Mouse (Mus musculus) frontal cortex, postnatal 10 days (tissue): ENCODE measurements at regions not wholly inside any gene's neighbourhood (a gene's known extent, or its start where the extent isn't known, plus 50 kb on each side); places are given as distances from the start of the nearest gene placed in this dataset.

Source experiments
- DNase-seq, 2 experiments: peaks; one replicate each; pipeline ENCODE4 v3.0.0; 2022; ENCODE audit warnings: low spot score in 2 of 2, mixed read lengths in 1 of 2

DNA sequence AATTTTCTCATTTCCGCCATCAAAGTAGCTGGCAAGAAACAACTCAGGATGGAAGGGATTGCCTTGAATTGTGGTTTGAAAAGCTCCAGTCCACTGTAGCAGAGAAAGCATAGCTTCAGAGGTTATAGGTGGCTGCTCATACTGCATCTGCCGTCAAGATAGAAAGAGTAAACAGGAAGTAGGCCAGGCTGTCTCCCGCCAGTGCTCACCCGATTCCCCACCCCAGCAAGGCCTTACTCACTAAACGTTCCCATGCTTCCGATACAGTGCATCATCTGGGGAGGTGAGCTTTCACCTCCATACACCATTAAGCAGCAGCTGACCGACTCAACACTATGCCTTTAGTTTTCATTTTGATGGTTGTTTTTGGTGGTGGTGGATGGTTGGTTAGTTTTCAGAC lies 119.3 kb upstream of the Btg1 start:
- no peak for DNase-seq

DNA sequence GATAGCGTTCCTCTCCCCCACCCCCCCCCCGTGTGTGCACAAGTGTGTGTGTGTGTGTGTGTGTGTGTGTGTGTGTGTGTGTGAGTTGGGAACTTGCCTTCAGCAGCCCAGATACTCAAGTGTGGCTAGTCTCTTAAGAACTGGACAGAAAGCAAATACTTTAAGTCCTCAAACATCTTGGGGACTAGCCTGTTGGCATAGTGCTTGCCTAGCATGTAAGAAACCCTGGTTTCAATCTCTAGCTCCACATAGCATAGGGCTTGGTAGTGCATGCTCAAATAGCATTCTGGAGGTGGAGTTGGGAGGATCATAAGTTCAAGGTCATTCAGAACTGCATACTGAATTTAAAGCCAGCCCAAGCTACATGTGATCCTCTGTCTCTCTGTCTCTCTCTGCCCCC lies 117.5 kb upstream of the Btg1 start:
- DNase-seq, result no peak

DNA sequence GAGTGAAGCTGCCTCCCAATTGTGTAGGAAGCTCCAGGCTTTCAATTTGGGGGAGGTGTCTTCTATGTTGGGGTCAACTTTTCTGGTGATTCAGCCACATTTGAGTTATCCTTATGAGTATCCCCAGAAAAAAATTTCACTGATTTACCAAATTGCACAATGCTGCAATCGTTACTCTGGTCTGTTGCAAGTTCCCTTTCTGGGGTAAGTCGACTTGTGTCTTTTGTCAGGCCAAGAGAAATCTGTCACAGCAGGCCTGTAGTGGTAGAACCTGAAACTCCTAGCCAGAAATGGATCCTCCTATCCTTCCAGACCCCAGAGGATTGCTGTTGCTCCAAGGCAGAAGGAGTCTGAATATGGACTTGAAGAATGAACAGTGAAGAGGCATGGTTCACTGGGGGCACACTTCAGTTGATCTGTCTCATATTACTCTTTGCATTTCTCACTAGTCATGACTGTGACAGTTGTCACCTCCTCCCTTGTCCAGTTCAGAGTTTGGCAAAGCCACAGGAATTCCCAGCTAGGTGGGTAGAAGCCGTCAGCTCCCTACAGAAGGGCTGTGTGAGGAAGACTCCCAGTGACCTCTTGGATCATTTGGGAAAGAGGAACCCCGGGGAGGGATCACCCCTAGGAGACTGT lies 114.6 kb upstream of the Btg1 start:
- no peak for DNase-seq

DNA sequence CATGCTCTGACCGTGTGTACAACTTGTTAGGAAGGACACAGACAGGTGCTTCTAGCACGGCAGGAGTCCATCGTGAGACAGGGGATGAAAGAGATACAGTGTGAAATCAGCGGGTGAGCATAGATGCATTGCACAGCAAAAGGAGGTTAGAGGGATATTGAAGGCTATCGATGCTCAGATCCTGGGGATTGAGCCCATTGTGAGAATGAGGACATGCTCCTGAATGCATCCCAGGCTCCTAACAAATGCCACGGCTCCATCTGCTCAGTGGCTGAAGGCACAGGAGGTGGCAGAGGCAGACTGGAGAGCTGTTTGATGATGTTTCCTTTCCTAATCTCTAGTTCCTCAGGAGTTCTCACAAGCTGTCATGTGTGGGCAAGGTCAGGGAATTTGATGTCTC lies 114.1 kb upstream of the Btg1 start:
- DNase-seq, result no peak

DNA sequence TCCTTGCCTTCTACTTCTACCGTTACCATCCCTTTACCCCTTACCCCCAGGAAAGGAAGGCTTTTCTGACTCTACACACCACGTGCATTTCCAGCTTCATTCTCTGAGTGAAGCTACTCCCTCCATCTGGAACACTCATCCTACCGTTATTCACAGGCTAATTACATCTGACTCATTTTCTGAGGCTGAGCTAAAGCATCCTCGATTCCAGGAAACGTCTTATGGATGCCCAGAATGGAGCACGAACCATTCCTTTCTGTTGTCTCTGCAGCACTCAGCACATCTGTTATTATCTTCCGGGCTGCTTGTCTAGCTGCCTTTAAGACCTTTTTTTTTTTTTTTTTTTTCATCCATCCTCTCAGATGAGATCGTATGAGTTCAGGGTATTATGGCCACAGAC lies 112.5 kb upstream of the Btg1 start:
- no peak for DNase-seq

DNA sequence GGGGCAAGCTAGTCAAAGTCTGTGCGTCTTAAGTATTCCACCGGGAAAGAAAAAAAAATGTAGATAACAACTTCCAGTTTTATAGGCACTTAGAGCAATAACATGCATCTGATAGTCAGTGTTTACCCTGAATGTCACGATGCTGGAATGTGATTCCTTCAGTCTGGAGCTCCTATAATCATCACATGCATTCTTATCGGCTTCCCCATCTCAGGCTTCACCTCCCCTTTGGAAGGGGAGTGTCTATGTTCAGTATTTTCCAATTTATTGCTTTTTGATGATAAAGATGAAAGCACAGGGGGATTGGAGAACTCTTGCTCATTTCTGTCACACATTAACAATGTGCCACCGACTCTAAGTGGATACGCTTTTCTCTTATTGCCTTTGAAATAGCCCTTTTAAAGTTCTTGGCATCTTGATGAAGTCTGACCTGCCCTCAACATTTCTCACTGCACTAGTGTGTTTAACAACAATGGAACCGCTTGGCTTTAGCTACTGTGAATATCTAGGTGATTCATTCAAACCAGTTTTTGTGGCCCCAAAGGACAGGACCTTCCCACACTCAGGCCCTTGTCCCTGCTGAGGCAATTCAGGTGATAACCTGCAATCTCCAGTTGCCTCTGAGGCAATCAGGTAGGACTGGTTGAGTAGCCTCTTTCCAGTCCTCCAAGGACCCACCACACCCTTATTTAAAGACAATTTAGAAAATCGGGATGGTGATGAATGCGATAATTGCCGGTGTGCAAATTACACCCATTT lies 101.5 kb upstream of the Btg1 start:
- DNase-seq, result no peak

DNA sequence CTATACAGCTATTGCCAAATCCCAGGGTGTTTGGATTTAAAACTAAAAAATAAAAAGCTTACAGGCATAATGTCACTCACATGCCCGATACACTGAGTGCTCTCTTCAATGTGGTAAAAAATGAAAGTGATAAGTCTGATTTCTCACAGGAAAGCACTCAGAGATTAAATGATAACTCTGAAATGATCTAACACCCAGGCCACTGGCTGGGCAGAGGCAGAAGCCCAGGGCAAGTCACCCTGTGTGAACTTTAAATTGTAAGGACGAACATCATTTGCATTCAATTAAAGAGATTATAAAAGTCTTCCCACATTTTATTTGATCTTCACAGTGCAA lies 100.9 kb upstream of the Btg1 start:
- no peak for DNase-seq

DNA sequence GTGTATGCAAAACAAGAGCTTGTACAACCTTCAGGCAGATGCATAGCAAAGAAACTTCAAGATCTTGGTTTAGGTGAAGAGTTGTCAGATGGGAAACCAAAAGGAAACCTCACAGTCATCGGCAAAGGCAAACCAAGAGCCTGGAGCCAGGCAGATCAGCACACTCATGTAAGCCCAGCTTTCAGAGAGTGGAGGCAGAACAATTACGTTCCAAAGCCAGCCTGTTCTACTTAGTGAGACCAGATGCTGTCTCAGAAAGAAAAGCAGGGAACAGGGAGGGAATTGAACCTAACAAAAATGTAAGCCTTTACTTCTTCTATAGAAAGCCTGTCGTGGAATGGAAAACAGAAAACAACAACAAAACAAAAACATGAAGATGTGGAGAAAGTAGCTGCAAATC lies 97.4 kb upstream of the Btg1 start:
- no peak for DNase-seq

DNA sequence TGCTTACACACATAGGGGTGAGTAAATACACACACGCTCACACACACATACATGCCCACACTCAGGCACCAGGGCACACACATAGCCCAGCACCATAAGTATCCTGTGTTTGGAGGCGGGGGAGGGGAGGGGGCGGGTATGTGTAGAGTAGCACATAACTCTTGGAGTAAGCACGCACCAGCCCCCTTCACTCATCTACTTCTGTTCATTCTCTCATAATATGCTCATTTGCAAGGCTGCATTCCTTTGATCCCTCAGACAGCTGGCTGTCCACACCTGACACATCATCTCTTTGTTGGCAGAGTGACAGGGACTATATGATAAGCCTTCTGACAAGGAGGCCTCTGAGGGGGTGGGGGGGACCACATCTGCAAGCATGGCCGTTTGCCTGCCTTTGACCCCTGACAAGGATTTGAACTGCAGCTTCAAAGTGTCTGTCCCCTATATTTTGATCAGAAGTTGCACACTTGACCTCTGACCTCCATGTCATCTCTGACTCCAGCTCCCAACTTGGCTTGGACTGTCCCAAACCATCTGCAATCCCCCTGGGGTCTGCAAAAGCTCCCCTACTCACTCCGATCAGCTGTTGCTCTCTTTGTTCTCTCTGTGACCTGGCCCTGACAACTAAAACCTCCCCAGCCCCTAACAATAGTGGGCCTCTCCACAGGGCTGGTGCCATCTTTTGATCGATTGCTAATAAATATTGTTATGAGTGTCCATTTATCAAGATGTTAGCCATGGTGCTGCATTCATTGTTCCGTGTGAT lies 95.6 kb upstream of the Btg1 start:
- no peak for DNase-seq

DNA sequence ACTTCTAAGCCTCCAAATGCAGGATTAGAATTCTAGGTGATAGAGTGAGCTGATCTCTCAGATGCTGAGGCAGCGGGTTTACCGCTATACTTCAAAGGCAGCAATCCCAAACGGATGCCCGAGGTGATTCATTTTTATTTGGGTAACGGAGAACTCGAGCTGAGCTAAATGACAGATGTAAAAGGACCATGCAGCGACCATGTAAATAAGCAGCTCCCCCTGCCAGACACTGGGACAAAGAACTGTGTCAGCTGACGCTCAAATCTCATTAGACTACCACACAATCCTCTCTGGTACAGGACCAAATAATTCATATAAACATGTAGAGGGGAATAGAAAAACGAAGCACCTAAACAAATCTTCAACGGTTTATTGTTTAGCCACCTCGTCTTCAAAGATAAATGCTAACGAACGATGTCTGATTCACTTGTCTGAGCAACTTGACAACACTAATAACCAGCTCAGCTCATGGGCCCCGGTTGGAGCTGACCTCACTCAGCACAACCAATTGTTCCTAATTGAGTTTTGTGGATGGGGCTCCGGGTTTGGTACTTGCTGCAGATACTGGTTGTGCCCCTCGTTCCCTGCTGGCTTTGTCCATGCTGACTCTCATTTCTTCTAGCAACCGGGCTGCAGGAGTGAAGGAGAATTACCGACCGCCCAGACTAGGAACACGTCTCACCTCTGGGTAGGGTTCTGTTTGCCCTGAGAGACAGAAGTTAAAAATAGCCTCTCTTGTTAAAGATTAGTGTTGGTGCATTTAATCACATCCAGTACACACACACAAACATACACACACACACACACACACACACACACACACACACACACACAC lies 92.6 kb upstream of the Btg1 start:
- no peak for DNase-seq

DNA sequence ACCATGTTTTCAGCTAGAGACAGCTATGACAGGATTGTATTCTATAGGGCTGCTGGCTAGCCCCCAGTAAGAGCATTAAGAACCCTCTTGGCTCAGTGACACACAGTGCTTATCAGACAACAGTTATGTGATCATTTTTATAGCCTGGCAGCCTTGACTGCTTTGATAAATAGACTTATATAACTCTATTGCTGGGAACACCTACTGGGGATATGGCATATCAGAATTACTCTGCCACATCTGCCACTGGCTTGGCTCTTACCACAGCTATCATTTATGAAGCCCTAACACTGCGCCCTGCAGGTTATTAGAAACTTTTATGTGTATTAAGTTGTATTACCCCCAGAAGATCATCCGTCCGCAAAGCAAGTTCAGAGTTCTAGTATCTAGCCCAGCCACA lies 88.9 kb upstream of the Btg1 start:
- DNase-seq, result no peak

DNA sequence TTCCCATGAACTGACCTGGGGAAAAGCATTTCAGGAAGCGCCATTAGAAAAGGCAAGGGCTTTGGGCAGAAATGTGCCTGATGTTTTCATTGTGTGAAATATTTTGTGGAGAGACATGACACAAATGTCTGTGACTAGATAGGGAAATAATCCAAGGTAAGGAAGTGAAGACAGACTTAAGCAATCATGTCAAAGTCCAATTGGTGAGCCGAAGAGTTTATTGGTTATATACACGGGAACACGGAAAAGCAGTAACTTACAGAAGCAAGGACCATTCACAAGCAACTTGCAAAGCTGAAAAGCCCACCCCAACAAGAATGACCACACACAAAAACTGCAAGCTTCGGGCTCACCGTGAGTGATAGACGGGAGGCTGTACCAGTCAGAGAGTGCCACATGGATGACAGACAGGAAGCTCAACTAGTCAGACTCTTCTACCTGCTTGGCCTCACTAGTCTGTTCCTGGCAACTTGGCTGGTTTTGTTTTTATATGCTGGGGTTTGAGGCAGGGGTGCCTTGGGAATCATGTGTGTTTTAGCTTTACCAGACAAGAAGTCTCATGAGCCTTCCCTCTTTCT lies 82.2 kb upstream of the Btg1 start:
- no peak for DNase-seq

DNA sequence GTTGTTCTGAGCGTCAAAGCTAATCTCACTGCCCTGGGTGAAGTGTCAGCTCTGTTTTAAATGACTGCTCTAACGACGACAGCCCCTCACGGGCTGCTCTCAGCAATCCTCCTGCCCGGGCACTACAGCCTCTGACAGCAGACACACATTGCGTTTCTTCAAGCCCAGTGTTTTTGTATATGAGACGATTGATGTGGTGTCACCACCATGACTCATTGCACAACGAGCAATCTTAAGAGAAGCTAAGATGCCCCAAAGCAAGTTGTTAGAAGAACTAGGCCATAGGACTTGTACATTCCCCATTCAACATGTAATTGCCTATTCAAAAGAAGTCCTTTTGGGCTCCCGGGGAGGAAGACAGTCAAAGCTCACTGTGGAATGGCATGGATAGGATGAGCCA lies 81.3 kb upstream of the Btg1 start:
- no peak for DNase-seq

DNA sequence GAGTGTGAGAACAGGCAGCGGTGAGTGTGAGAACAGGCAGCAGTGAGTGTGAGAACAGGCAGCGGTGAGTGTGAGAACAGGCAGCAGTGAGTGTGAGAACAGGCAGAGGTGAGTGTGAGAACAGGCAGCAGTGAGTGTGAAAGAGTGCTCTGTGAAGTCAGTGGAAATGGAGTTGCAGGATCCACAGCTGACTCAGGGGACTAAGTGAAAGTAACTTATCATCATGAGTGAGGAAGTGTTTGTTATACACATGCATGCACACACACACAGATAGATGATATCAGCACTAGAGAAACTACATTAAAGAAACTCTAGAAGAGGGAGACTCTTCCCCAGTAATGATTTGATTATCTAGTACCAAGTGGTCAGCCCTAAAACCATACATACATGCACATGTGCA lies 76.0 kb upstream of the Btg1 start:
- no peak for DNase-seq

DNA sequence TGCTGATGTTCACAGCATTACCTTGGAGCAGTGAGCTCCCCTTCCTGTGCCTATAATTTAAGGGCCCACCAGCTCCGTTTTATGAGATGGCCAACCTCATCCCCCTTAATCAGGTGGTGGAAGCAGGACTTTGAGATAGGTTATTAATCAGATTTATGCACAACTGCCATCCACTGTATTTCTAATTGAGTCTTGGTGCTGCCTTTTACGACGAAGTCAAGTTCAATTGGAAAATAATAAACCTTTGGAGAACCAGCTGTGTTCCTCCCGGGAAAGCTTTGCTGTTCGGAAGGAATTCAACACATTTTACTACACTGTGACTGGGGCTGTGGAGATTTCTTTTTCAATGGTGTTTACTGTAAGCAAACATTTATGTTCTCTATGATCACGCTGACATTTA lies 71.5 kb upstream of the Btg1 start:
- no peak for DNase-seq

DNA sequence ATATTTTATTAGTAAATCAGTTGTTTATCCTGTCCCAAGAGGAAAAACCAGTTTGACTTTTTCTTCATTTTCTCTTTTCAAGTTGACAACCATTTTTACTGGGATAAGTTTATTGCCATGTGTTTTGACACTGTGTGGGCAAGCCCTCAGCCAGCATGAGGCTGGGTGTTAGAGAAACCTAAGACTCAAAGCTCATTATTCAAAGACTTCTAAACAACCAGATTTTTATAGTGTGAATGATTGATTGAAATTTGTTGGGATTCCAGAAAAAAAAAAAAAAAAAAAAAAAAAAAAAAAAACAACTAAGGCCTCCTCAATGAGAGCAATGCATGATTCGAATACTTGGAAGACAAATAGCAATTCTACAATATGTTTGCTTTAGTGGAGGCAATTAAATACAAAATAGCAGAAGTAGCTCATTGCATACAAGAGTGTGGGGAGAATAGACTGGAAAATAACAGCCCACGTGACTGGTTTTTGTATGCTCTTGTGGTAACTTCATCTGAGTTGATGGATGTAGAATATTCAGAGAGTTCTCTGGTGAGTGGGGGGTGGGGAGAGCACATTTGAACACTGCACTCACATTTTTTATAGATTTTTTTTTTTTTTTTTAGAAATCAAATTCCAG lies 70.9 kb upstream of the Btg1 start:
- no peak for DNase-seq

DNA sequence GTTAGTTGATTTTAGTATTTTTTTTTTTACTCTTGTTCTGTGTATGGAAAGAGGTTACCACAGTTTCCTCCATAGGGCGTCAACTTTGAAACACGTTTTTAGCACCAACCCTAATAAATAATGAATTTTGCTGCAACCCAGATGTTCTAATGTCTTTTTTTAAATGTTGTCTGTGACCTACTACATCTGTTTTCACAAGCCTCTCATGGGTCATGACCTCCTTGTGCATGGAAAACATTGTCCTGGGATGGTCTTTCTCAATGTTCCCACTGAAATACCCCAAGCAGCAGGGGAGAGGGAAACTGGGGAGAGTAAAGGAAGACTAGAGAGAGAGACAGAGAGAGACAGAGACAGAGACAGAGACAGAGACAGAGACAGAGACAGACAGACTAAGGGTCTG lies 67.2 kb upstream of the Btg1 start:
- no peak for DNase-seq

DNA sequence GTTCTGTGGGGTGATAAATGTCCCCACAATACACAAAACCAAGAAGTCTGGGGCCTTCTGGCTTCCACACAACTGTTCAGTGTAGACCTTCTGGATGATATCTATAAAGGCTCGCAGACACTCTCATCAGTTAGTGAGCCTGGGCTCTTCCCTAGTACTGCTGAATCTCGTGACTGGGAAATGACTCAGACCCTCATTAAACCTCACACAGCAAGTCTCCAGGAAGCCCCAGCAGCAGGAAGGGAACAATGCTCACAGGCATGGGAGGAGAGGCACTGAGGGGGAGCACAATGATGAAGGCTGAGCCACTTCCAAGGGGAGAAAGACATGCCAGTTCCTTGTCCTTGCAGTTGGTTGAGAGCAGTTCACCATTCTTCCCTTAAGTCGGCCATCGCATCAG lies 66.5 kb upstream of the Btg1 start:
- DNase-seq, result no peak

DNA sequence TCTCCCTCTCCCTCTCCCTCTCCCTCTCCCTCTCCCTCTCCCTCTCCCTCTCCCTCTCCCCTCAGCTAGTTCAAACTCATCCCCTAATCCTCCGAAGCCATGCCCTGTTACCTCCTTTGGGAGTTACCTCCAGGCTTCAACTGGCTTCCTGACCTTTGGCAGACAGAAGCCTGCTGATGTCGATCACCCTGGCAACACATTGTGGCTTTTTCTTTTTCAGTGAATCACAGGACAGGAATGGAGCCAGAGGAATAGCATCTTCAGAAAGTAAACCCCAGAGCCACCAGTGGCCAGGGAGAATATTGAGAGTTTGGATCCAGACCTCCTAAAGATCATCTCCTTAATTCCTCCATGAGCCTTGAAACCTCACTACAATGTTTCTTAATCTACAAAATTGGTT lies 59.5 kb upstream of the Btg1 start:
- no peak for DNase-seq

DNA sequence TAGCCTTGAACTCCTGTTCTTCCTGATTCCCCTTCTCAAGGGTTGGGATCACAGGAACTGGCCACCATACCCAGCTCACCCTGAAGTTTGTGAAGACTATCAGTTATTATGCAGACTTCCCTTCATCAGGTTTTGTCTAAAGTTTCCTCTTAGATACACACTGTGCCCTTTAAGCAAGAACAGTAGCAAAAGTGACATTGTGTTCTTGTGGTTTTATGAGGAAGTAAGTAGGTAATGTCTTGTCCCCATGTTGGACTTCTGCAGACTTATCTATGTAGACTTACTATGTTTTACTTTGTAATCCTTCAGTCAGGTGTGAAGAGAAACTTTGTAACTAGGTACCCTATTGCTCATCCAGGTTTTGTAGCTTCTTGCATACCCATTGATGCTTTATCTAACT lies 51.5 kb upstream of the Btg1 start:
- no peak for DNase-seq
